Mouse (Mus musculus) right cerebral cortex, postnatal 14 days (tissue): ENCODE measurements around the gene Ttc7.
"Not testable (repeated sequence)": the region's sequence is repeated elsewhere in the genome, so short reads cannot be mapped to it uniquely, and the experiment has no call there.

Experiments
- DNase-seq: peaks from one replicate; pipeline ENCODE4 v3.0.0; 2022

Gene Ttc7

DNA sequence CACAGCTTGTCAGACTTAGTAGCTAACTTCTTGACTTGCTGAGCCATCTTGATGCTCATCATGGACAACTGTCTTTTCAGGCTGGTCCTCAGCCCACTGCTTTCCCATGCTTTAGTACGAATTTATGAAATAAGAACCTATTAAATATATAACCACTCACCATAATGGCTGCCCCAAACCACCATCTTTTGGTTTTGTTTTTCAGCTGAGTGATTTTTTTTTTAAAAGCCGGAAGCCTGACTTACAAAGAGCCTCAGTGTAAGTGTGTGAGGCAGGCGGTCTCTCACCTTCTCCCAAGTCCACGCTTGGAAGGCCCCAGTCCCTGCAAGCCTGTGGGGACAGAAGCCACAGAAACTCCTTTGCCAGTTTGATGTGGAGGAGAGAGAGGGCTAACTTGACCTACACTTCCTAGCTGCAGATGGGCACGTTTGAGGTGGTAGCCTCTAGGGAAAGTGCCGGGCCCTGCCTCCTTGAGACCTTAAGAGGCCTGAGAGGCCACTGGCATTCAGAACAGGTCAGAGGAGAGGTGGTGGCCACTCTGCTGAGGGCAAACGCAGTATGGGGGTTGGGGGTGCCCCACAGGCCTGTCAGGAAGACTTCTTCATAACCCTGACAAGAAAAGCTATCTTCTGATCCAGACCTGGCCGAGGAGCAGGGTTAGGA lies 3.9 kb downstream of the Ttc7 start:
- DNase-seq = no peak

DNA sequence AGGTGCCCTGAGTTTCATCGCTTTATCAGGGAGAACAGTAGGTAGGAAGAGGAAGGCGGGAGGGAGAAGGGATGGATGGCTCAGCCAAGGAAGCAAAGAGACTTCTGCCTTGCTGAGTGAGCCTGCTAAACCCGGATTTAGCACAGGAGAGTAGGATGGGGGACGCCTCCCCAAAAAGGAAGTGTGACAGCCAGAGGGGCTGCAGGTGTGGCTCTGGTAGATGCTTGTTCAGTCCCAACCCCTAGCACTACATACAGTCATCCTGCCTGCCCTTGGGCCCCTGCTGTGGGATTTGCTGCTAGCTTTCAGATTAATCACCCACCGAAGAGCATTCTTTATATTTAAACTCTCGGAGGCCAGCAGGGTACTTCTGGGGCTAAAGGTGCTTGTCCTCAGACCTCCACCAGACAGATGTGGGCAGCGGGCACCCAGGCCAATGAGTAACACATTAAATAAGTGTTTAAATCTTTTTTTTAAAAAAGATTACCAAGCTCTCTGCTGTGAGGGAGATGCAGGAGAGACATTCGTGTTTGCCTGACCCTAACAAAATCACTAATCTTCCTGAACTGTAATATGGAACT lies 4.6 kb downstream of the Ttc7 start:
- DNase-seq = no peak

DNA sequence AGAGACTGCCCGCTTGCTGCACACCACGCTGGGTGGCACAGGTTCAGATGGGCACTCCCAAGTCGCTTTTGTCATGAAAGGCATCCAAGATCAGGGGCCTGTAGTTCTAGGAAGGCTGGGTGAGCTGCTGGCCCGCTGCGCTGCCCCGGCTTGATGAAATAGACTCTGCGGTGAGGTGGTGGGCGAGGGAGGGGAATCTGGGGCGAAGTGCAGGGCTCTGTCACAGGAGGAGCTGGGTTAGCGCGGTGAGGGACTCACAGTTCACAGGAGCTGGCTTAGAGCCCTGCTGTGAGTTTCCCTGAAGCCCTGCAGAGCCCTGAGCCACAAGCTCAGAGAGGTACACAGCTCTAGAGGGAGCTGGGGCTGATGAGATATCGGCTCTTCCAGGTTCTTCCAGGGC lies 5.4 kb downstream of the Ttc7 start:
- no peak for DNase-seq

DNA sequence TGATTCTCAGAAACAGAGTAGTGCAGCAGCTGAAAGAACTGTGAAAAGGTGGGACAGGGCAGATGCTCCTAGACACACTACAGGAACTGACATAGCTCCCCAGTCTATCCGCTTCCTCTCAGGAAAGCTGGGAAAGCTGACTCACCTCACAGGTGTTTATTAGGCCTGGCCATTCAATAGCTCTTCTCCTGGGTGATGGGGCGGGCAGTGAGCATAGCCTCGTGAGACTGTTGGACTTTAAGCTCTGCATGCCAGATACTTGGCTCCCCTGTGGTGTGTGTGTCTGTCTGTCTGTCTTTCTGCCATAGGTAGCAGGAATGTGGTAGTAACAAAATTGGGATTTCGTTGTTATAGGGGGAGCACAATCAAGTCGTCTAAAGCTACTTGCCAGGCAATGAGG lies 6.7 kb downstream of the Ttc7 start:
- no peak for DNase-seq

DNA sequence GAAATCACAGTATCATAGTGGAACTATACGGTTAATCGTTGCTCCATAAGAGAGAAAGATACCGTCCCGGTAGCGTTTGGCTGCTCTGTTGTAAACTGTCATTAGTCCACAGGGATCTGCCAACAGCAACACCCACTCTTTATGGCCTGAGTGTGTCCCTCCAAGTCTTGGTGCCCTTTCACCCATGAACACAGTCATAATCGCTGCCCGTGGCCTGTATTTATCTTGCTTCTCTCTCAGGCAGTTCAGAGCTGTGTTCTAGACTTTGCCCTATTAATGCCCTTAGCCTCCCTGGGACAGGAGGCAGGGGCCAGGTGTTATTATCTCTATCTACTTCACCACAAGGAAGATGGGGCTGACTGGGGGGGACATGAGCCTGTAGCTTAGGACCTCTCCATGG lies 8.4 kb downstream of the Ttc7 start:
- no peak for DNase-seq

DNA sequence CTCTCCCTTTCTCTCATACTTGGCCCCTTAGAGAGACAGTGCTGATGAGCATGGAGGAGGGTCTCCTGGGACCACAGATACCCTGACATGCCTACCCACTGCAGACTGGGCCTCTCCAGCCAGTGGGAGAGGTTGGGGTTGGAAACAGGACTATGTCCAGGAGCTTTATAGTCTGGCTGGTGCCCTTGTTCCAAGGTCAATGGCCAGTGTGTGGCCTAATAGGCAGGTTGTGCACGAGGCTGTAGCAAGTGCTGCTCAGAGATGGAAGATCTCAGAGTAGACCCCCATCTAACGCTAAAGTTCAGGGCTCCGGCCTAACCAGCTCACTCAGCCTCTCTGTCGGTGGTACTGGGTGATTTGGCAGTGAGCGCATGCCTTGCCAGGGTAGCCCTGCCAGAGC lies 9.1 kb downstream of the Ttc7 start:
- DNase-seq = no peak

GRCm38 (mm10) chr17:87293125-87293524 lies 10.4 kb downstream of the Ttc7 start:
- no peak for DNase-seq

- no peak for DNase-seq
These were observed 13.1 kb downstream of the Ttc7 start for GRCm38 (mm10) chr17:87295738-87296137.

DNA sequence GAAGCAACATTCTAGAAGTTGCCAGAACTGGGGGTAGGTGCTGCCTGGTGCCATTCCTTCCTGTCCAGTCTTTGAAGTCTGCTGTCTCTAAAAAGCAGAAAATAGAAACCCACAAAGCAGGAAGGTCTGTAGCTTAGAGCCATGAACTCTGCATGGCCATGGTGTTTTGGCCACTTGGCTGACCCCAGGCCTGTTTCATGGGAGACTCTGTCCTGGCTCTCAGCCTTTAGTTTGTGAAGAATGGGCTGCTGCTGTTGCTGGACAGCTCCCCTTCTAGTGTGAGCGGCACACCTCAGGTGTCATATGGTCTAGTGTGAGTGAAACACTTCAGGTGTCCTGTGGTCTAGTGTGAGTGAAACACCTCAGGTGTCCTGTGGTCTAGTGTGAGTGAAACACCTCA lies 14.0 kb downstream of the Ttc7 start:
- not testable (repeated sequence) for DNase-seq

DNA sequence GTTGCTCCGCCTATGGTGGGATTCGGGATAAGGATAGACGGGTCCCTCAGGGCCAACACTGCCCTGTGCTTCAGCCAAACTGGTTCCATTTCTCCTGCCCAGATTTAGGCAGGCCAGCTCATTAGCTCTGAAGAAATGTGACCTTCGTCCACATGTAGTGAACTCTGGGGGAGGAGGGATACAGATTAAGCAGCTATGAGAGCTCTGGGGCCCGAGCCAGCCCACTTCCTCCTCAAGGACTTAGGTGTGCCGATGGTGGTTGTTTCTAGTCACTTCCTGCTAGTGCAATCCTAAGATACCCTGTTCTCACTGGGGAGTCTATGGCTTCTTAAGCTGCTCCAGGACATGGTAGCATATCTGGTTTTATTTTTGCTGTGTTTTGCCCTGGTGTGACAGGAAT lies 16.3 kb downstream of the Ttc7 start:
- DNase-seq = no peak

DNA sequence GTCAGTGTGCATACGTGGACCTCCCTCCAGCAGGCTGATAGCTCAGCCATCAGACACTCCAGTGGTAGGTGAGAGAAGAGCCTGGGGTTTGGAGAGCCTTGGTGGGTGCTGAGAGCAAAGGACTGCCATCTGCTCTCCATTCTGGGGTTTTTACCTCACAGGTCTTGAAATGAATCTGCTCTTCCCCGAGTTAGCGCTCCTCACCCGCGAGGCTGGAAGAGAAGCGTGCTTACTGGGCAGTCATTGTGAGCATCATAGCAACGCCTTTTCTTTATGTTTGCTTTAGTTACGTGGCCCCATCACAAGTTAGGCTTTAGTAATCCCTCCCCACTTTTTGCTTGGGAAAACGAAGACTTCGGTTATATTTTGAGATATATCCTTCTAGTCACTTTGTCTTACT lies 17.7 kb downstream of the Ttc7 start:
- no peak for DNase-seq

GRCm38 (mm10) chr17:87301607-87302006 lies 18.9 kb downstream of the Ttc7 start:
- not testable (repeated sequence) for DNase-seq

DNA sequence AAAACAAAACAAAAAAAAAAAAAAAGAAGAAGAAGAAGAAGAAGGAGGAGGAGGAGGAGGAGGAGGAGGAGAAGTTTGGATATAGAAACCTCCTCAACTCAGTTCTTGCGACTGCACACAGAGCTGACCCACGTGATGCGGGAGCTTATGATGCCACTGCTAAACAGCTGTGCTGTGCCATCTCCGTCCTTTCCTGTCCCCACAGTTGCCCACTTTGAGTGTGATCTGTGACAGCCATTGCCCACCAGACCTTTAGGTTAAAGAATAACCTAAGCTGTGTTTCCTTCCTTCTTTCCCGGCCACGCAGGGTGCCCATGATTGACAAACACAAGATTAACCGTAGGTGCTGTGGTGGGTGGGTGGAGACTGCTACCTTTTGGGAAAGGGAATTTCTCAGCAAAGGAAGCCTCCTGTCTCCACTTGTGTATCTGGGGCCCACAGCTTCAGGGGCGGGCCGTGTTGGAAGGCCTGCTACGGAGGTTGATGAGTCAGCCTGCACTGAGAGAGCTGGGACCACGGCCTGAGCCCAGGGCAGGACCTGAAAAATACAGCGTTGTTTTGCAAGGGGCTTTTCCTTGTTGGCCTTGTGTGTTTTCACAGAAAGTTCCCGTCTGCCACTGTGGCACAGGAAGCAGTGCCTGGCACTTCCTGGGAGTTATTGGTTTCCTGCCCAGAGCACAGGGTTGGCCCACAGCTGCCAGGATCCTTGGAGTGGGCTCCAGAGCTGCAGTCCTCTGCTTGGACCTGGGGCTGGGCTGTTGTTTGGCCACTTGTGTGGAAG lies 19.5 kb downstream of the Ttc7 start:
- DNase-seq = no peak

- no peak for DNase-seq
These were observed 21.6 kb downstream of the Ttc7 start for GRCm38 (mm10) chr17:87304151-87304894.

DNA sequence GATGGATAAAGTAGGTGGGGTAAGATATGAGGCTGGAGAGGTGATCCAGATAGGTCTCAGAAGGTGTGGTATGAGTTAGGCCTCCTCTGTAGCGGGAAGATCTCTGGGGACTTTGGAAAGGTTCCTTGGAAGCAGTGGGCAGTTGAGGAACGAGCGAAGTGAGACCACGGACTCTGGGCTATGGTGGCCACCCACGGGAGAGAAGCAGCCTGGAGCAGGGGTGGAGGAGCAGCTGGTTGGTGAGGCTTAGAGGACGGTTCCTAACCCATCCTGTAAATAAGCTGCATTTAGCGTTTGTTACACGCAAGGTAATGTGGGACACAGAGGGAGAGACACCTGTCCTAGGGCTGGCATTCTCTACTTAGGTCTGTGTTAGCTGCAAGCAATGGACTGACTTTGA lies 22.4 kb downstream of the Ttc7 start:
- DNase-seq = no peak

GRCm38 (mm10) chr17:87306746-87307145 lies 24.1 kb downstream of the Ttc7 start:
- no peak for DNase-seq

DNA sequence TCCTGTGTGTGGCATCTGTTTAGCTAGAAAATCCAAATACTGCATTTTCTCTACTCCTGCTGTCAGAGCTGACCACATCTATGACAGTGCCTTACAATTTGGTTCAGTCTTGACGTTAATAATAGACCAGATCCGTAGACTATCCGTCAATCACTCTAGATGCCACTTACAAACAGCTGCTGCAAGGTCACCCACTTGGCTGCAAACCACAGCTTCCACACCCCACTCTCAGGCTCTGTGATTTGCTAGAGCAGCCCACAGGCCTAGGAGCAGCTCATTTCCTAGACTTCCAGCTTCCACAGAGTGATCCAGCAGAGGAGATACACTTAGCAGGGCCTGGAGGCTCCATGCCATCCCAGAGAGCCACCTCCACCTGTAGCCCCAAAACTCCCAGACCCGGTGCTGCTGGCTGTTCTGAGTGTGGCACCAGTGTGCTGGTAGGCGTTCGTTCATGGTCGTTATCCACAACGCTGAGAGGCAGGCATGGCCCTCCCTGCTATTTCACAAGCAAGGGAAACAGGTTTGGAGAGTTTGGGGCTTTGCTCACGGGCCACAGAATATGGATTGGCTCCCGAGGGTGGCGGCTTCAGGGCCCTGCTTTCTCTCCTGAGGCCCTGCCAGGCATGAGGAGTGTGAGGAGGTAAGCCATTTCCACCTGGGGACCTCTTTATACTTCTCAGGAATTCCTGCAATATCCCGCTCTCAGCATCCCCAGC lies 26.5 kb downstream of the Ttc7 start:
- no peak for DNase-seq

- no peak for DNase-seq
These were observed 27.8 kb downstream of the Ttc7 start for GRCm38 (mm10) chr17:87310497-87310896.

DNA sequence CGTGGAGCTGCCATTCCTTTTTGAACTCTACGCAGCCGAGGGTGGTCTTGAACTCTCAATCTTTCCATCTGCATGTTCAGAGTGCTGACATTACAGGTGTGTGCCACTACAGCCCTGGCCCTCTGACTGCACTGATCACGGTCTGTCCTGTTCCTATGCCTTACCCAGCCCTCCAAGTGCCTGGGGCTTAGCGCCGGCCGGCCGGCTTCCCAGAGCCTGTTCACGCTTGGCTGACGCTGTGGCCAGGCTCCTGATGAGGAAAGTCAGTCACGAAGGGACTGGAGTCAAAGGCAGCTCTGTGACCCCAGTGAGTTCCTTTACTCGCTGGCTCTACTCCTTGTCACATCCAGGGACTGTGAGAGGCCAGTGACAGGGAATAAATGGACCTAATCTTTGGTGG lies 29.7 kb downstream of the Ttc7 start:
- DNase-seq = no peak

- DNase-seq = no peak
These were observed 30.5 kb downstream of the Ttc7 start for GRCm38 (mm10) chr17:87312924-87313870.

- DNase-seq = no peak
These were observed 31.4 kb downstream of the Ttc7 start for GRCm38 (mm10) chr17:87314121-87314520.

- DNase-seq = no peak
These were observed 31.9 kb downstream of the Ttc7 start for GRCm38 (mm10) chr17:87314530-87314946.
